Mouse (Mus musculus): ENCODE data around the gene Fam208b. TPM values are rescaled to one million over a fixed set of nuclear protein-coding genes. Genes with fewer than 3 reads are reported as not detected.

Fam208b gene
- 4.7 and 4.8 TPM in 2 replicates for polyA plus RNA-seq (2012; rRNA removed)

GRCm38 (mm10) chr13:3610795-3611438 is at the start of gene Fam208b:
Fam208b (minus strand) TSS chr13:3611108.

GRCm38 (mm10) chr13:3633895-3634811 is 23.2 kb upstream of the Fam208b start, which contains the start of gene Asb13:
Asb13 (plus strand) TSS chr13:3634032.

DNA sequence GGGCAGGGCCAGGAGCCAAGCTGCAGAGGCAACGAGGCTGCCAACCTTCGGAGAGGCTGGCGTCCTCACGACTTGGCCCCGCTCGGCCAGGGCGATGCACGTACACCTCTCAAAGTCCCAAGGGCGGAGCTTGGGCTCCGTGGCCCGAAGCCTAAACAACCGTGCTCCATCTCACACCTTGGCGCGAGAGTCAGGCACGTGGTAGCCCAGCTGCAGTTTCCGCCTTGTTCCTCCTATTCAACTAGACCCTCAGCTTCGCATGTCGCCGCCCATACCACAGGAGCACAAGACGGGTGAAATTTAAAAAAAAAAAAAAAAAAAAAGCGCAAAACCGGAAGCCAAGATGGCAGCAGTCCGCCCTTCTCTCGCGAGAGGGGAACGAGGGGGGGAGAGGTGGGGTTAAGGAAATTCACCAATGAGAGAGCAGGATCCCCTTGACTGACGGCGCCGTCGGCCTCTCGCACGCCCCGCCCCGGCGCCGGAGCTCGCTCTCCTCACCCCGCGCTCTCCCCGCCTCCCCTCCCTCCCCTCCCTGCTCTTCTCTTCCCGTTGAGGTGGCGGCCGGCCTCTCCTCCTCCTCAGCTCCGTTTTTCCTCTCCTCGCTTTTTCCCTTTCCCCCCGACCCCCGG is 73.2 kb downstream of the Fam208b start, which contains the start of gene Gdi2:
Gene Gdi2, plus strand, starts transcription at position 470 of the 629 bp plus-strand sequence.

Other genes starting within 250 kb of the Fam208b start
- 90.7 and 95.4 TPM in 2 replicates for gene Gdi2, start 73.0 kb downstream of the Fam208b start, polyA plus RNA-seq (2012; rRNA removed)
- 7.5 and 8.2 TPM in 2 replicates for gene Asb13, start 22.9 kb upstream of the Fam208b start, polyA plus RNA-seq (2012; rRNA removed)
- gene Calml3, start 193.2 kb upstream of the Fam208b start, polyA plus RNA-seq (2012; rRNA removed), result not detected in 2 replicates
- not detected in 2 replicates for gene Calm4, start 226.6 kb upstream of the Fam208b start, polyA plus RNA-seq (2012; rRNA removed)
- gene Calm5, start 243.1 kb upstream of the Fam208b start, polyA plus RNA-seq (2012; rRNA removed), result not detected in 2 replicates